Mouse (Mus musculus) liver, embryonic 14.5 days (tissue): ENCODE data around the gene Ext2.

Experiments
- CTCF ChIP-seq: IDR thresholded peaks from 2 replicates; pipeline ENCODE4 v1.5.1; 2016; ENCODE audit warnings: antibody characterized with exemption, low read depth, control low read depth
- EP300 ChIP-seq: IDR thresholded peaks from 2 replicates; pipeline ENCODE4 v1.6.1; 2016; ENCODE audit warnings: antibody characterized with exemption, low read depth

- TF ChIP-seq EP300 (no peak), CTCF (no peak)
Measured at GRCm38 (mm10) chr2:93683674-93684073, 138.7 kb downstream of the Ext2 start.
